Mouse (Mus musculus): ENCODE measurements around the gene Cyp2j9.
A peak's percentile ranks its signal among the peaks of the same experiment; 100 is the strongest.
"Not testable (repeated sequence)": the region's sequence is repeated elsewhere in the genome, so short reads cannot be mapped to it uniquely, and the experiment has no call there.

The Cyp2j9 gene

DNA sequence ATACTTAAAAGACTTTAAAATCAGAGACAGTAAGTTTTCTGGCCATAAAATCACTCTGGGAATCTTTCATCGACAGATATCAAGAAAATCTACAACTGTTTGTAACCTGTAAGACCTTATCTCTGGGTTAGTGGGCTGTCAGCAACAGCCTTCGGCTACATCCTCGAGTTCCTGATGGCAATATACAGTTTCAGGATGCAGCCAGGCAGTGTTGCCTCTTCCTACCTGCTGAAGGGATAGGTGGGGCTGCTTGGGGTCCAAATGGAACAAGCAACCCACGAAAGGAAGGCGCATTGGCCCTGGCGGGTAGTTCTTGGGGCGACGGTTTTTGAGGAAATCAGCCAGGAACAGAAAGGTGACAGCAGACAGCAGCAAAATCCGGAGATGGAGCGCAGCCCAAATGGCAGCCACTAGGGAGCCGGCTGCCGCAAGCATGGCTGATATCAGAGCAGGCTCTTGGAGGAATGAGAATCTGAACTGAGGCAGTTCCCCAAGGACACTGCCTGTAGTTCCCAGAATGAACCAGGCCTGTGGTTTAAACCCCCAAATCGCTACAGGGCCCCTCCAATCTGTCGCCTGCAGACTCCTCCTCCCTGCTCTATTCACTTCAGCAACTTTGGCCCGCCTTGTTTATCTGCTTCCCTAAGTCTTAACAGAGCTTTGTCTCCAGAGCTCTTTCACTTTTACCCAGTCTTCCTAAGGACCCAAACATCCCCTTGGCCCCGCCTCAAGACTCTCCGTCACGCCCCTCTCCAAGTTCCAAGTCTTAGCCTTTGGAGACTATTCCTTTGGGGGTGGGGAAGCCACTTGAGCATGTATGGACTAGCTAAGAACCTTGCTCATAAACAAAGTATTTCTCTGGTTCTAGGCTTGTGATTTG, at the start of gene Cyp2j9:
Gene Cyp2j9, minus strand, starts transcription at position 668 of the 880 bp plus-strand sequence.
- peak; percentile 90 for DNase-seq (ENCODE audit: low read depth)

DNA sequence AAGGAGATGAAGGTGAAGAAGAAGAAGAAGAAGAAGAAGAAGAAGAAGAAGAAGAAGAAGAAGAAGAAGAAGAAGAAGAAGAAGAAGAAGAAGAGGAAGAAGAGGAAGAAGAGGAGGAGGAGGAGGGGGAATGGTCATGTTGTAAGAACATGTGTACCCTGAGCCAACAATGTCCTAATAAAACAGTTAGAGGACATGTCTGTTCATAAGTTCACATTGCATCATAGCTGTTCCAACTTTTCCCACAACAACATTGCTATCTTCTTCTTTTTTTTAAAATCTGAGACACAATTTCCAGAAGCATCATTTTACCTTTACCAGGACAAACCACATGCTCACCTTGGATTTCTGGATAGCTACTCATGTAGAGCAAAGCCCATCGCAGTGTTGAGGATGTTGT, 44.1 kb upstream of the Cyp2j9 start:
- DNase-seq (ENCODE audit: low read depth), result no peak

DNA sequence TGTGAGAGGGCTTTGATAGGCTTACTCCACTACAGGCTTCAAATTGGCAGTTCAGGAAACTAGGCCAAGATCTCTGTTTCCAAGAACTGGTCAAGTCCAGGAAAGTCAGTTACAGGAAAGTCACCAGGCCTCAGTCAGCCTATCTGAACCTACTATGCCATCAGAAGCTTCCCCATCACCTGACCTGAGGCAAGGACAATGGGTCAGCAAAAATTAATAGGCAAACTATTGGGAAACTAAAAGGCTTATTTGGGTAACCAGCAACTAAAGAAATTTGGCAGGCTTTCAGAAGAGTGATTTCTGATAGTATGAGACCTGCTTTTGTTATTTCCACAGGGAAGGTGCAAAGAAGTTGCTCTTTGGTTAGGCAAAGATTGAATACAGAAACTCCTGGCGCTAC, 31.1 kb upstream of the Cyp2j9 start:
- DNase-seq (ENCODE audit: low read depth), result no peak

DNA sequence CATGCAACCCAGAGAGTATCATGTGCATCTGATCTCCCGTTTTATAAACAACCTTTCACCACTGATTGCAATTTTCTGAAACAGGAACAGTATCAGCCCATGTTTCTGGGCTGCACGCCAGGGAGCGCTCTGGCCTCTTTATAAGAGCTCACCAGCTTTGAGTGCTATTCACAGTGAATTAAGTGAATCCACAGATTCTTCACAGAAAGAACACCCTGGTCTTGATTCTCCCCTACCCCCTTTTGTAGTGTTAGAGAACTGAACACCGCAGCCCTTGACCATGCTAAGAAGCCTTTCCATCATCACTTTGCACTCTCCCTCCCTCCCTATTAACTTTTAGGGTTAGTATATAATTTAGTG, 393 bp upstream of the Cyp2j9 start:
- peak; percentile 91 for DNase-seq (ENCODE audit: low read depth)

DNA sequence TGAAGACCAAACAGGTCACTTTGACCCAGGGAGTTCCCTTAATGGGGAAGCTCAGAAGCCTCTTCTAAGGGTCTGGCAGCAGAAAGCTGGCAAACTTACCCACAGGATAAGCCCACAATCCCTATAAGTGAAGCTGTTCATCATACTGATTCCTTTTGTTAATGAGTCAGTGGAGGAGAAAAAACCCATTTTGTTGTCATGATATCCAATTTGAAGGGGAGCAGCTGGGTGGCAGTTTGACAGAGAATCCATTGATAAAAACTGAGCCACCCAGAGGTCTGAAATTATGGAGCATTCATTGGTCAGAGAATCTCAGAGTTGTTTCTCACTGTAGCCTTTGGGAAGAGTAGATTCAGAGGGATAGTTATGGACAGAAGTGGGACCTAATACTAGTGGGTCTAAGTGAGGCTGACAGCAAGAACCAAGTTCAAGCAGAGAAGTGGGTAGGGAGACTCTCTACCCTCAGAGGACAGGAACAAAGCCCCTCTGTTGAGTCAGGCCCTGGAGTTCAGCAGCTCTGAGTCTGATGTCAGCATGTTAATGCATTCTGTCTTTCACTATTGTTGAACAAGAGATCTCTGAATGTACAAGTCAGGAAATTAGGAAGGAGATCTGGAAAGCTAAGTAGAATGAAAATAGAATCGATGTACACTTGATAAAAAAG, 9.8 kb downstream of the Cyp2j9 start:
- DNase-seq (ENCODE audit: low read depth), result no peak

DNA sequence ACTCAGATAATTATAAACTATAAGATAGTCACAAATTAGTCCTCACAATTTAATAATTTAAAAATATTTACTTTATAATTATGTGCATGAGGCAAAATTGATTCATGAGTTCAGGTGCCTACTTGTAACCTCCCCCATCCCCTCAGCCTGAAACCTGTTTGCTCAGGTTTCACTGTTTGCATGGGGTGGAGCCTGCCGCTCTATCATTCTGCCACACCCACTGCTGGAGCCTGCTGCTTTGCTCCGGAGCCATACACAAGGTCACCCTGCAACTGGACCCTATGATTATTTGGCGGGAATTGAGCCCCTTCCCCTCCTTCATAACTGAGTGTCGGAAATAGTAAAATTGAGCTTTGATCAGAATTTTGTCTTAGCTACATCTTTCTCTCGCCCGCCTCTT, 11.0 kb downstream of the Cyp2j9 start:
- DNase-seq (ENCODE audit: low read depth), result not testable (repeated sequence)

DNA sequence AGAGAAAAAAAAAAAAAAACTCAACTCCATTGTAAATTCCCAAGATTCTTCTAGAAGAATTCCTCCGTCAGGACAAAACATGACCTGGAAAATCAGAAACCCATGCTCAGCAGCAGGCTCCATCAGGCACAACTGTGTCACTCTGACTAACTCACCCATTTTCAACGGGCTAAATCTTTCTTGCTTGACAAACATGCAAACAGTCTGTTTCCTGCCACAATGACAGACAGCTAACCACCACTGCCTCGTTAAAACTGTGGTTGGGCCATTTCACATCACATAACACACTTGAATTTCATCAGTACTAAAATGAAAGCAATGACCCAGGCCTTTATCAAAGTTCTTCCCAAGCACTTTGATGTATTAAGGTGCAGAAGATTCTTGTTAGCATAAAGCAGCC, 21.9 kb downstream of the Cyp2j9 start:
- no peak for DNase-seq (ENCODE audit: low read depth)

DNA sequence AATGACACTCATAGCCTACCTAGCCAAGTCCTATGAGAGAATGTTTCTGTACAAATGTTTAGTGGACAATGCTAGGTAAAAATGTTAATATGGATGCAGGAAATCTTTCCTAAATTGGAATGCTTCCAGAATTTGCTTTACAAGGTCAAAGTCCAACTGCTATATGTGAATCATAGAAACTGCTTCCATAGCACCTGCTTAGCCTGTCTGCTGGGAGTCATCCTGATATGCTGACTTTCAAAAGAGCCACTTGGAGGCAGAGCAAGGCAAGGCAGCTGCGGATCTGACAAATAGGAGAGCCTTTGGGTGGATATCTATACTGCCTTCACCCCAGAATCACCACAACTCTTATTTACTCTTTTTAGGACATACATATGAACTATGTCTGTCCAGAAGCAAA, 23.4 kb downstream of the Cyp2j9 start:
- no peak for DNase-seq (ENCODE audit: low read depth)

DNA sequence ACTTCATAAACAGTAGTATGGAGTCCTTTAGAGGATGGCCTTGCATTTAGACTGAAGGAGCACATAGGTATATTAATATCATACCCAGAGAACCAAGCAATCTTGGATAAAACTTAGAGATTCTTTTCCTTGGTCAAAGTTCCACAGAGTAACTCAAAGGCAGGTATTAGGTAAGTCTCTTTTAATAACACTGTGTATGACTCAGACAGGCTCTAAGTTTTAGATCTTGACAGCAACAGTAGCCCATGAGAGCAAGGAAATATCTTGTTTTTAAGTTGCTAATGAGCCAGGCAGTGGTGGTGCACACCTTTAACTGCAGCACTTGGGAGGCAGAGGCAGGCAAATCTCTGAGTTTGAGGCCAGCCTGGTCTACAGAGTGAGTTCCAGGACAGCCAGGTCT, 25.6 kb downstream of the Cyp2j9 start:
- no peak for DNase-seq (ENCODE audit: low read depth)

DNA sequence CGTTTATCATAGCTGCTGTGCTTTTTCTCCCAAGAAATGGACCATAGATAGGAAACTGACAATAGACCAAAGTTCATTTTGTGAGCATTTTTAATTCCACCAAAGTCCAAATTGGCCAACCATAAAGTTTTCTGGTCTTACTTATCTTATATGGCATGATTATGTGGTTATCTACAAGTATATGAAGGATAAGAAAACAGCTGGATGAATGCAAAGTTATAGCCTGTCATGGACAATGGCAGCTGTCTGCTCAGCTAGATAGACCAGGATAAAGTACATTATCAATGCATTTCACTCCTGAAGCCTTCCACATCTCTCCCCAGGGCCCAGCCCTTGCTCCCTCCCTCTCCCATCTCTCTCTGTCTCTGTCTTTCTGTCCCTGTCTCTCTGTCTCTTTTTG, 30.9 kb downstream of the Cyp2j9 start:
- DNase-seq (ENCODE audit: low read depth), result no peak

DNA sequence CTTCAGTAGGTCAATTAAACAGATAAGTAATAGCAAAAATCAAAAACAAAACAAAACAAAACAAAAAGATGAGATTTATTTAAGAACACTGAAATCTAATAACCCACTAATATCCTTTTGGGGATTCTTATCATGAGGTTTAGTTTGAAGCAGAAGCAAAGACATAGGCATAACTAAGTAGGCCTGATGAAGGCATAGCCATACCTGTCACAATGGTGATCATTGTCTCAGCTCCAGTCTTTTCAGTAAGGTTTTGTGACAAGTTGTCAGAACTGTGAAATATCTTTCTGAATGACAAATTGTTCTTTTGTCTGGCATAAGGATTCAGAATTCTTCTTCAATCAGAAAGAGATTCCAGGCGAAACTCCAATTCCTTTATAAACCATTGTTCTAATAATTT, 31.6 kb downstream of the Cyp2j9 start:
- no peak for DNase-seq (ENCODE audit: low read depth)

DNA sequence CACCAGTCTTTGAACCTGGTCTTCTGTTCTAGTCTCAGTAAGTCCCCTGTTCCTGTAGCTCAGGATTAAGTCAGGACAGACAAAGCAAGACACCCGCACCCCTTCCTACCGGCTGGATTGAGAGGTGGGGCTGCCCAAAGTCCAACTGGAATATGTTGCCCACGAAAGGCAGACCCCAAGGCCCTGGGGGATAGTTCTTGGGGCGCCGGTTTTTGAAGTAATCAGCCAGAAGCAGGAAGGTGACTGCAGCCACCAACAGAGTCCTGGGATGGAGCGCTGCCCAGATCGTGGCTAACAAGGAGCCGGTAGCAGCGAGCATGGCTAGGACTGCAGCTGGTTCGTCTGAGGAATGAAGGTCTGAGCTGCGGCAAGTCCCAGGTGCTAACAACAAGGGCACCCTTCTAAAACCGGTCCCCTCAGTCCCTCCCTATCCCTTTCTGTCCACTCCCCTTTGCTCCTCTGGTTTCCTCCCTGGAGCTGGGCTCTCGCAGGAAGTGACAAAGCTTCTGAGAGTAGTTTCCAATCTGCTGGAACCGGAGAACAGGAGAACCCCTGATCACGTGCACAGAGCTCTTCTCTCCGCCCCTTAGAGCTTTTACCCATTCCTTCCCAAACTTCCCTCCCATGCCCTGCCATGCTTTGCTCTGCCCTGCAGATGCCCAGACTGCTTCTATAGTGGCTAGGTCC, 38.1 kb downstream of the Cyp2j9 start, which contains the start of gene Cyp2j6:
Gene Cyp2j6, minus strand, starts transcription at position 529 of the 687 bp plus-strand sequence.
- peak; percentile 86 for DNase-seq (ENCODE audit: low read depth)

DNA sequence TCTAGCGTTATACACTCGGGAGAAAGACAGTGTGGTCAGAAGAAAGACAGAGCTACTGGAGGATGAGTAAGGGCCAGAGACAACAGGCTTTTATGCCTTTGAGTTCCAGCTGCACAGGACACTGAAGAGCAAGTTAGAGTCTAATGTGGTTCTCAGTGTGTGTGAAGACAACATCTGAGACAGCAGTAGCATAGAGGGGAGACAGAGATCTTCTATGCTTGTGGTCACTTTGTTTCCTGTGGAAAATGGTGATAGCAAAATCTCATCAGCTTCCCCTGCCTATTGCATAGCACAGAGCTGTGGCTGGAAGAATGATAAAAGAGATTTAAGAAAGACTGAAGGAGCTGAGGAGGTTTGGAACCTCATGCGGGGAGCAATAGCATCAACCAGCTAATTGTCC, 39.8 kb downstream of the Cyp2j9 start:
- DNase-seq (ENCODE audit: low read depth), result no peak

DNA sequence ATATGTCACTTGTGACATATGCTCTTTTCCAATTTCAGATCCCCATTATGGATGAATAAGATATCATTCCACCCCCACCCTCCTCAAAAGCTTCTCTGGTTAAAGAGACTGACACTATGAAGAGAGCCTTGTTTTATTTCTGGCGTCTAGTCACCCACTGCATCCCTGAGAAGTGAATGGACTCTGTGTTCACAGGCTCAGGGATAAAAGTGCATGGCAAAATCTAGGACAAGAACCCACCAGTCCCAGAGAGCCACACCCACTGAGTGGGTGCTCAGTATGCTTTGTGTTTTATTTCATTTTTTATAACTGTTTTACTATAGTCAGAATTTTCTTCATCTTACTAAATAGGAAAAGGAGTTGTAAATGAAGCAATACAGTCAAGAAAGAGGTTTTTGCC, 45.4 kb downstream of the Cyp2j9 start:
- DNase-seq (ENCODE audit: low read depth), result no peak

DNA sequence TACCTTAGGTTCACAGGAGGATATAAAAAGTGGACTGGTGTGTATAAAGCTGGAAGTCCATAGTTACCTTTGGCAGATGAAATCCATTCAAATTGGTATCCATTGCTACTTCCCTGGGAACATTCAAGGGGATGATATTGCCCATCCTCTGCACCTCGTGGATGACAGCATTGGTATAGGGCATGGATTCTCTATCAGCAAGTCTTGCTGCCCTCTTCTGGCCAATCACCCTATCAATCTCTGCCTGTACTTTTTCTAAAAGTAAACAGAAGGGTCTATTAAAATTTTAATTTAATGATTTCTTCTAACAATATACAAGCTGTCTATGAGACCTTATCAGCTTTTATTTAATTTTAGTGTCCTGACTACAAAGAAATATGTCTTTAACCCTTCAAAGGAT, 65.6 kb downstream of the Cyp2j9 start:
- DNase-seq (ENCODE audit: low read depth), result peak; percentile 30

DNA sequence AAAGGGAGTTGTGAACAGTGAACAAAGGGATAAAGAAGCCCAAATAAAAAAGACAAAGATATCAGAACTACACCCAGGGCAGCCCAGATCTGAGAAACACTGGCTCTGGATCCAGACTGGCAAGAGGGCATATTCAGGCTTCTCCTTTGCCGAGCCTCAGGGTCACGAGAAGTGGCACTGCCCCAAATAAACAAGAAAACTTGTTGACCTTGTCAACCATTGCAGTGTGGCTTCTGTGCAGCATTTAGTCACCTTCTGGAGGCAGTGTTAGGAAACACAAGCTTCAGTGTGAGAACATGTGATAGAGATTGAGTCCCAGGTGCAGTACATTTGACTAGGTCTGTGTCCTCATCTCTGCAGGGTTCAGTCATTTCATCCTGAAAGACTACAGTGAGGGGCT, 69.1 kb downstream of the Cyp2j9 start:
- DNase-seq (ENCODE audit: low read depth), result no peak

Data from NIH3T3 (cell line).